Mouse (Mus musculus) megakaryocyte, embryonic 14.5 days (primary cell): ENCODE data around the gene Baiap2. TPM values are rescaled to one million over a fixed set of nuclear protein-coding genes. Genes with fewer than 3 reads are reported as not detected.

Source experiments
- H3K27me3 ChIP-seq: replicated peaks from 2 replicates; pipeline ENCODE3; 2012; ENCODE audit warnings: inconsistent platforms
- H3K36me3 ChIP-seq: replicated peaks from 2 replicates; pipeline ENCODE3; 2012; ENCODE audit warnings: low read length, inconsistent platforms, mixed read lengths
- H3K4me1 ChIP-seq: 2 replicates; pipeline ENCODE4 v1.6.1; 2012; ENCODE audit warnings: inconsistent platforms
- H3K4me3 ChIP-seq: replicated peaks from 2 replicates; pipeline ENCODE3; 2012; ENCODE audit warnings: moderate library complexity, mild to moderate bottlenecking, inconsistent platforms
- H3K9me3 ChIP-seq: 2 replicates; pipeline ENCODE4 v1.6.1; 2012; ENCODE audit warnings: inconsistent platforms
- FLI1 ChIP-seq: IDR thresholded peaks from 2 replicates; pipeline ENCODE4 v1.6.1; 2012; ENCODE audit warnings: low read length, inconsistent platforms, mixed read lengths
- GATA1 ChIP-seq: IDR thresholded peaks from 3 replicates; pipeline ENCODE4 v1.6.1; 2012; ENCODE audit warnings: mixed read lengths, low read length, inconsistent platforms, borderline replicate concordance
- polyA plus RNA-seq: library from polyadenylated mRNA; stranded (reverse); fragments of >175 nt; gene quantifications from 2 replicates; pipeline ENCODE4 v1.2.3, GENCODE M21; 2012; ENCODE audit warnings: low replicate concordance; ENCODE audit not compliant: insufficient read depth

Baiap2 gene
- polyA plus RNA-seq, 1 experiment = 62.9 TPM

GRCm38 (mm10) chr11:120030145-120030901, 87.8 kb downstream of the Baiap2 start:
- H3K4me1 ChIP-seq = peaks cover 42% of the 10 kb centered on the region
- TF ChIP-seq FLI1 = no peak
- no peak for TF ChIP-seq GATA1

GRCm38 (mm10) chr11:120032052-120032451, 89.5 kb downstream of the Baiap2 start:
- Histone ChIP-seq H3K27me3 (peaks cover 23% of the 10 kb centered on the region), H3K36me3 (peaks cover 28% of the 10 kb centered on the region), H3K4me3 (no peak overlapping the region), H3K9me3 (peaks cover 11% of the 10 kb centered on the region), H3K4me1 (peaks cover 55% of the 10 kb centered on the region)
- TF ChIP-seq FLI1 (no peak), GATA1 (no peak)

More at GRCm38 (mm10) chr11:120030145-120030901, 87.8 kb downstream of the Baiap2 start:
- Histone ChIP-seq H3K9me3 (peaks cover 2% of the 10 kb centered on the region), H3K36me3 (peaks cover 17% of the 10 kb centered on the region), H3K4me3 (no peak overlapping the region), H3K27me3 (peaks cover 28% of the 10 kb centered on the region)

GRCm38 (mm10) chr11:120033473-120033872, 90.9 kb downstream of the Baiap2 start:
- Histone ChIP-seq H3K9me3 (peaks cover 11% of the 10 kb centered on the region), H3K4me1 (peaks cover 69% of the 10 kb centered on the region), H3K36me3 (peaks cover 28% of the 10 kb centered on the region), H3K4me3 (no peak overlapping the region), H3K27me3 (peaks cover 23% of the 10 kb centered on the region)
- TF ChIP-seq GATA1 = no peak
- no peak for TF ChIP-seq FLI1

GRCm38 (mm10) chr11:120034306-120034705, 91.7 kb downstream of the Baiap2 start:
- H3K27me3 ChIP-seq = peaks cover 25% of the 10 kb centered on the region
- no peak overlapping the region for H3K4me3 ChIP-seq
- H3K9me3 ChIP-seq = peaks cover 11% of the 10 kb centered on the region
- peaks cover 28% of the 10 kb centered on the region for H3K36me3 ChIP-seq
- no peak for TF ChIP-seq FLI1
- no peak for TF ChIP-seq GATA1
- peaks cover 77% of the 10 kb centered on the region for H3K4me1 ChIP-seq

GRCm38 (mm10) chr11:120034762-120035161, 92.2 kb downstream of the Baiap2 start:
- TF ChIP-seq GATA1 (no peak), FLI1 (no peak)
- Histone ChIP-seq H3K4me3 (peak overlapping the region; percentile 44), H3K27me3 (peaks cover 22% of the 10 kb centered on the region)

GRCm38 (mm10) chr11:120039581-120039980, 97.0 kb downstream of the Baiap2 start:
- H3K27me3 ChIP-seq = peaks cover 12% of the 10 kb centered on the region
- peak overlapping the region; percentile 86 for H3K4me3 ChIP-seq
- H3K4me1 ChIP-seq = peaks cover 100% of the 10 kb centered on the region
- TF ChIP-seq GATA1 (no peak), FLI1 (no peak)
- H3K36me3 ChIP-seq = peaks cover 15% of the 10 kb centered on the region
- H3K9me3 ChIP-seq = peaks cover 11% of the 10 kb centered on the region

More at GRCm38 (mm10) chr11:120034762-120035161, 92.2 kb downstream of the Baiap2 start:
- Histone ChIP-seq H3K36me3 (peaks cover 25% of the 10 kb centered on the region), H3K9me3 (peaks cover 11% of the 10 kb centered on the region), H3K4me1 (peaks cover 79% of the 10 kb centered on the region)

- peaks cover 8% of the 10 kb centered on the region for H3K9me3 ChIP-seq
- peaks cover 21% of the 10 kb centered on the region for H3K27me3 ChIP-seq
- peaks cover 11% of the 10 kb centered on the region for H3K36me3 ChIP-seq
- peaks cover 95% of the 10 kb centered on the region for H3K4me1 ChIP-seq
- TF ChIP-seq GATA1 (no peak), FLI1 (no peak)
- peak overlapping the region; percentile 90 for H3K4me3 ChIP-seq
Measured at GRCm38 (mm10) chr11:120040440-120040839, 97.9 kb downstream of the Baiap2 start.

GRCm38 (mm10) chr11:120041191-120042123, 98.9 kb downstream of the Baiap2 start:
- H3K4me3 ChIP-seq = peak overlapping the region; percentile 90
- TF ChIP-seq FLI1 (no peak), GATA1 (no peak)
- peaks cover 89% of the 10 kb centered on the region for H3K4me1 ChIP-seq
- H3K27me3 ChIP-seq = peaks cover 29% of the 10 kb centered on the region
- H3K9me3 ChIP-seq = no peaks in the 10 kb centered on the region
- H3K36me3 ChIP-seq = peaks cover 3% of the 10 kb centered on the region

- Histone ChIP-seq H3K27me3 (peaks cover 37% of the 10 kb centered on the region), H3K9me3 (no peaks in the 10 kb centered on the region), H3K36me3 (no peaks in the 10 kb centered on the region), H3K4me1 (peaks cover 89% of the 10 kb centered on the region), H3K4me3 (peak overlapping the region; percentile 90)
- TF ChIP-seq GATA1 (no peak), FLI1 (no peak)
Measured at GRCm38 (mm10) chr11:120042141-120042838, 99.7 kb downstream of the Baiap2 start.
